Mouse (Mus musculus) thymus, postnatal 25 days (tissue): ENCODE measurements around the gene Foxj2.

ENCODE experiments used
- DNase-seq: peaks from one replicate; pipeline ENCODE4 v3.0.0; 2022

Foxj2 gene

DNA sequence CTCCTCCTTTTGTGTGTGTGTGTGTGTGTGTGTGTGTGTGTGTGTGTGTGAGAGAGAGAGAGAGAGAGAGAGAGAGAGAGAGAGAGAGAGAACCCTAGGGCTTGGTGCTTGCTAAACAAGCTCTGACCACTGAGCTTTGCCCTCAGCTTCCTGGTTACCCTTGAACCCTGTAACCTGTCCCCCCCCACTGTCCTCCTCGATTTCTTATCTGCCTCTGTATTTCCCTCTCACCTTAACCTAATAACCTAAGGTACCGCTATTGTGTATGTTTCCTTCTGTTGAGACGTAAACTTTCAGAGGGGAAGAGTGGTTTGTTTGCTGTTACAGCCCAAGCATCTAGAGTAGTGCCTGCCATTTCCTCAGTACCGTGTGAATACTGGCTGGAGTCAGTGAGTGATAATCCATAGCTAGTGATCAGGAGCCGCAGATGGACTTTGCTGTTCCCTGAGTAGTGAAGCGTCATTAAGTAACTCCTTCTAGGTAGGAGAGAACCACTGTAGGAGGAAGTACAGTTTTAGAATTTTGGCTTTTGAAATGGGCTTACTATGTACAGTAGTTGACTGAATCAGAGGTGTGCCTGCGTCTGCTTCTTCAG, 59.5 kb downstream of the Foxj2 start:
- DNase-seq = no peak

DNA sequence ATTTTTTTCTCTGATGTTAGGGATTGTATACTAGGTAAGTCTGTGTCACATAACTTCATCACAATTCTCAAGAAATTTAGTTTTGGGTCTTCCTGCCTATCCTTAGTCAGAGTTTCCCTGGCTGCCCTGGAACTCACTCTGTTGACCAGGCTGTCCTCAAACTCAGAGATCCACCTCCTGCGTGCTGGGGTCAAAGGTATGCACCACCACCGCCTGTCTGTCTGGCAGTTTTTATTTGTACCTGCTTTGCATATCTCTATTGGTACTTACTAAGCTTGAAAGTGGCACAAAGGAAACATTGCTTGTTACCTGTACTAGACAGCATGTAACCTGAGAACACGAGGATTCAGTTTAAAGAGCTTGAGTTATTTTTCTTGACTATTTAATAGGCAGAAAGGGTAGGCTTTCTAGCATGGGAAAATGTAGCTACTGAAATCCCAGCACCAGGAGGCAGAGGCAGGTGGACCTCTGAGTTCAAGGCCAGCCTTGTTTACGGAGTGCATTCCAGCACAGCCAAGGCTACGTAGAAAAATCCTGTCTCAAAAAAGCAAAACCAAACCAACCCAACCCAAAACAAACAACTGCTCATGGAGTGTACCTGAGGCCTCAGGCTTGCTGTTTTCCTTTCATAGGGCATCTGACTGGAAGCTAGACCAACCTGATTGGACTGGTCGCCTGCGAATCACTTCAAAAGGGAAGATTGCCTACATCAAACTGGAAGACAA, 60.2 kb downstream of the Foxj2 start:
- DNase-seq = no peak

DNA sequence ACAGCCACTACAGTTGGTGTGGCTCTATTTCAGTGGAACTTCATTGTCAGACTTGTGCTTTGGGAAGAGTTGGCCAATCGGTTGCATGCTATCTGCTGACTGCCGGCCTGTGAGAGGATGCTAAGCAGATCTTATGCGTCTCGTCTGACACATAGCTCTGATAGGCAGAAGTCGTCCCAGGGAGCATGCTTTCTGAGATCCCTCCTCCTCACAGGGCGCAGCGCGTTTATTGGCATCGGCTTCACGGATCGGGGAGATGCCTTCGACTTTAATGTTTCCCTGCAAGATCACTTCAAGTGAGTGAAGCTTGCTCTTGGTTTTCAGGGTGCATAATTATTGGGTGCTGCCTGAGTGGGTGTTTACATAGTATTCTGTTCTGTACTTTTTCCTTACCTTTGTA, 61.6 kb downstream of the Foxj2 start:
- DNase-seq = no peak

DNA sequence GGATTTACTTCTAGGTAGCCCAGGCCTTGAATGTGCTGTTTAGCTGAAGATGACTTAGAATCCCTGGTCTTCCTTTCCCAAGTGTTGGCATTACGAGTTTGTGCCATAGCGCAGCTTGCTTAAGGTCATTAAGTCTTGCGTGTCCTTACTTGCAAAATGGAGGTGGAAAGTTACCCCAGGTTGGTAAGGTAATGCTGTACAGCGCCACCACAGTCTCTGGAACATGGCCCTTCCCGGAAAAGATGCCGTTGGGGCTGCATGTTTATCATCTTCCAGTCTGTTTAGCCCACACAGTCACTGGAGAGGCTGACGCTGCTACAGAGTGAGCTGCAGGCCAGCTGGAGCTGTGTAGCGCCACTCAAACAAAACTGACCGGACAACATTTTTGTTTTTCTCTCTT, 63.9 kb downstream of the Foxj2 start:
- DNase-seq = no peak

DNA sequence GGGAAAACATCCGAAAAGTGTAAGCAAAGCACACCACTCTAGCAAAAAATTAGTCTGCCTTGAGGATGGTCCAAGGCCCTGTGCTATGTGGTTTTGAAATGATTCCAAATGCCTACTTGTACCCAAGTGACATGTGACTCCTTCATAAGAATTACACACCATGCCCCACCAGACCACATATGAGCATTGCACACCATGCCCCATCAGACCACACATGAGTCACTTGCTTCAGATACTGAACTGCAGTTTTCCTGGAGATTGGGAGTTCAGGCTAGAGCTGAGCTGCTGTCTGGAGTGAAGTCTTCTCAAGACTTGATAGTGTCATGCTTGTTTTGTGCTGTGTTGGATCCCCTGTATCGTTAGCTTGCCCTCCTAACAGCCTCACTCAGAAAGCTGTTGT, 69.9 kb downstream of the Foxj2 start:
- DNase-seq = no peak

DNA sequence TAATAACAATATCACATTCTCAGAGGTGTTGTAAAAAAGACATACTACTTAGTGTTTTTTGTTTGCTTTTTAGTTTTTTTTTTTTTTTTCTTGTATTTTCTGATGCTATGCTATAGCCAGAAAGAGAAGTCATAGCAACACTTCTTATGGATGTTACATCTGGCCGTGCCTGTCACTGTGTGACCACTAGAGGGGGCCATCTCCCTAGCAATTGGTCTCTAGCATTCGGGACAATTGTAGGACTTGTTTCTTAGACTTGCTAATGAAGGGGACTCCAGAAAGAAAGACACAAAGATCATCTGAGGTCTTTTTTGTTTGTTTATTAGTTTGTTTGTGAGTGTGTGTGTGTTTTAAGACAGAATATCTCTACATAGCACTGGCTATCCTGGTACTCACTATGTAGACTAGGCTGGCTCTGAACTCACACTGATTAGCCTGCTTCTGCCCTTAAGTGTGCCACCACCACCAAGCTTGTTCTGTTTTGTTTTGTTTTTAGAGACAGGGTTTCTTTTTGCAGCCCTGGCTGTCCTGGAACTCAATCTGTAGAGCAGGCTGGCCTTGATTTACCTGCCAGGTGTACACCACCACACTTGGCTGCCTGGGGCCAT, 72.8 kb downstream of the Foxj2 start:
- peak; percentile 55 for DNase-seq
